Mouse (Mus musculus) lung, adult 18-20 months (tissue): ENCODE measurements around the gene Ddx6.
"Not testable (repeated sequence)": the region's sequence is repeated elsewhere in the genome, so short reads cannot be mapped to it uniquely, and the experiment has no call there.

Experiments
- DNase-seq, 2 experiments: peaks; one replicate each; pipeline ENCODE4 v3.0.0; 2022; ENCODE audit warnings: mixed read lengths in 2 of 2

Gene Ddx6

DNA sequence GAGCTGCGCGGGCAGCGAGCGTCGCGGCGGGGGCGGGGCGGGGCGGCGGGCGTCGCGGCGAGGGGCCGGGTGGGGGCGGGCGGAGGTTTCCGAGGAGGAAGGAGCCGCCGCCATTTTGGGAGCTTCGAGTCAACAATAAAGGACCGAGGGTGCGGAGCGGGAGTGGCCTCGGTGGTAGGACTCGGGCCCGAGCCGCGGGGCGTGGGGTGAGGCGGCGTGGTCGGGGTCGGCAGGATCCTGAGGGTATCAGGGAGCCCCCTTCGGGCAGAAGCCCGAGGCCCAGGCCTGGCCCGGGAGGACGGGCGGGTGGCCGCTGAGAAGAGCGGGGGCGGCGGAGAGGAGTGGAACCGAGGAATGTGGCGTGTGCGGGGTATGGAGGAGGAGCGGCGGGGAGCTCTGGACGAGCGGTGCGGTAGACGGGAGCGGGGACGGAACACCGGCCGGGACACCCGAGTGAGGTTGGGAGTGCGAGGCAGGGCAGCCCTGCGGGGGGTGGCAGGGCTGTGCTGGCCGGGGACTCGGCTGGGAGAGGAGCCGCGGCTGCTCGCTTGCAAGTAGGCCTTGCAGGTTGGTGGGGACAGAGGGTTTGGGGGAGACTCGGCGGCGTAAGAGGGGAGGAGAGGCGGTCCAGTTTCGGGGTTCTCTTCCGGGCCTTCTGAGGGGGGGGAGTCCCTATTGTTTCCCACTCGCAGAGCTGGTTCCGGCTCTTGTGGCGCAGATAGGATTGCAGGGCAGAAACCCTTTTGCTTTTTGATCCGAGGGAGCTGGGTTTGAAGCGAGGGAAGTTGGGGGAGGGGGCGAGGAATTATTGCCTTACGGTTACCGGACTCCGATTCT, at the start of gene Ddx6:
Ddx6 (plus strand) TSS at position 114 of the 837 bp plus-strand sequence.
- peak; percentile 76 to 78 for DNase-seq

DNA sequence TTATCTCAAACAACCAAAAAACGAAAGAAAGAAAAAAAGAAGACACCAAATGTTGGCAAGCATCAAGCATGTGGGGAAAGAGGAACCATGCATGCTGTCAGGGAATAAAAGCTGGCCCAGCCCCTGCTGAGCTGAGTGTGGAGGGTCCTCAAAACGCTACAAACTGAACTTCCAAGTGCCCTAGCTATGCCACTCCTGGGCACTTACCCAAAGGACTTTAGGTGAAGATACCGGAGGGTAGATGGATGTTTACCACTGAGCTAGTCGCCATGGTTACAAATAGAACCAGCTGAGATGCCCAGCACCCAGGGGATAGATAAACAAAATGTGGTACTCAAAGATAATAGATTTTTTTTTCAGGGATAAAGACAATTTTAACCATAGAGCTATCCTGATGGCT, 43.1 kb upstream of the Ddx6 start, which contains the start of gene Cxcr5:
Cxcr5 (minus strand) TSS at position 281 of the 400 bp plus-strand sequence.
- DNase-seq: peak; percentile 18 to 30

DNA sequence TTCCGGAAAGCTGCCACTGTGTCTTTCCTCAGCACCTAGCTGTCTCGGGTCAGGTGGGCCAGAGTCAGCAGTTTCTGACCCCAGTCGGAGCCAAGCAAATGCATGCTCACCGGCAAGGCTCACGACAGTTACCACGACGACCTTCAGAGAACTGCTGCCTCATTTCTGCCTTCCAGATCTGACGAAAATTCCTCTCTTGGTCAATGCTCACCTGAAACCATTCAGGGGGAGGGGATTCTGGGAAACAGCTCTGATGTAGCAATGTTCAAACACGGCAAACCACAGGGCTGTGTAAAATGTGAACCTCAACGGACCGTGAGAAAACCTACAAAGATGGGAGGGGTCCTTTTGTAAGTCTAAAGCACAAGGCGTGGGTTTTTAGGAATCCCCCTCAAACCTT, 41.8 kb upstream of the Ddx6 start:
- no peak for DNase-seq

DNA sequence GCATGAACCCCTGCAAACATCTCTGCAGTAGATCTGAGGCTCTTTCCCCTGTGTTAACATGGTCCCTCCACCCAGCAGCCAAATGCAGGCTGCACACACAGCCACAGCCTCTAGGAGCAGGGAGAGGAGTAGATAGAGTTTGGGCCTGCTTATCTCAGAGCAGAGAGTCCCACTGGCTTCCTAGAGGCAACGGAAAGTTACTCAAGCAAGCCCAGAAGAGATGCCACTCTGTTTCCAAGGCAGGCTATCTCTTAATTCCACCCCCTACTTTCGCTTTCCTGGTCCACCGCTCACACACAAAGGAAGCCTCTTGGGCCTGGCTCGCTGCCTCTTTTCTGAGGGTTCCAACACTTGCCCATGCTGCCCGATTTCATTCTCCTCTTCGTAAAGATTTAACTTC, 39.3 kb upstream of the Ddx6 start:
- no peak for DNase-seq

DNA sequence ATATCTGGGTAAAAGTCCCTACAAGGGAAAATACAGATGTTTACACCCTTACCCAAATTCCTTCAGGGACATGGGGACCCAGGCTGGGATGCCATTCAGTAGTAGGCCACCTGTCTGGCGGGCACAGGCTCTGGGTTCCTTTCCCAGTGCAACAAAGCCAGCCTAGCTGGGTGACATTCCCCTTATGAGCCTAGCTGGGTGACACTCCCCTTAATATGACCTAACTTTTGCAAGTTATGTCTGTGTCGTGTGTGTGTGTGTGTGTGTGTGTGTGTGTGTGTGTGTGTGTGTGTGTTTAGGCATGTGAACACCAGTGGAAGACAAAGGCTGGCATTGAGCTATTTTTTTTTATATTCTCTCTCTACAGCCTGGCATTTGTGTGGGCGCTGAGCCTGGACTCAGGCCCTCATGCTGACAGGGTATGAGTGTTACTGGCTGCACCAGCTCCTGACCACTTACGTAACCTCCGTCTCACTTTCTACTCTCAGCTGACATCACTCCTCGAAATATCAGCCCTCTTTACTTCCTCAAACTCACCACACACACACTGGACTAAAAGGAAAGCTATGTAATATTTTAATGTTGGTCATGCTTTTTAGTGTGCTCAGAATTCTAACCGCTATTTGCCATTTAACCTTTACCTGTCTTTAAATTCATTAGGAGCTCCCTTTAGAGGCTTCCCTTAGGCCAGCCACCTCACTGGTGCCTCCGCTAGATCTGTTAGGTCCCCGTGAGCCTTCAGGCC, 37.2 kb upstream of the Ddx6 start:
- DNase-seq: peak; percentile 67 to 78

DNA sequence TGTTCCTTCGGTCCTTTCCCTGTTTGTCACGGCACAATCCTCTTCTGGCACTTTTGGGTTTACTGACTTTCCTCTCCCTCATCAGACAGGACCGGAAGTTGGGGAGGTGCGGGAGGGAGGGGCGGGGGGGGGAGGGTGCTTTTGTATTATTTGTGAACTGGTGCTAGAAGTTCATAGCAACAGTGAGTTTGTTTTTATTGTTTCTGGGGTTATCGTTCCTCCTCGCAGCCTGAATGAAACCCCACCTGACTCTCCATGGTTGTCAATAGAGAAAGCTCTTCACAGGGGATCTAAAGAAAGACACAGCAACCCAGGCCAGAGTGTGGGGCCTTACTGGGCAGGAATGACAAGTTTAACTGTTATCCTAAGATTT, 36.6 kb upstream of the Ddx6 start:
- peak in 1 of 2 experiments; percentile 28 for DNase-seq

DNA sequence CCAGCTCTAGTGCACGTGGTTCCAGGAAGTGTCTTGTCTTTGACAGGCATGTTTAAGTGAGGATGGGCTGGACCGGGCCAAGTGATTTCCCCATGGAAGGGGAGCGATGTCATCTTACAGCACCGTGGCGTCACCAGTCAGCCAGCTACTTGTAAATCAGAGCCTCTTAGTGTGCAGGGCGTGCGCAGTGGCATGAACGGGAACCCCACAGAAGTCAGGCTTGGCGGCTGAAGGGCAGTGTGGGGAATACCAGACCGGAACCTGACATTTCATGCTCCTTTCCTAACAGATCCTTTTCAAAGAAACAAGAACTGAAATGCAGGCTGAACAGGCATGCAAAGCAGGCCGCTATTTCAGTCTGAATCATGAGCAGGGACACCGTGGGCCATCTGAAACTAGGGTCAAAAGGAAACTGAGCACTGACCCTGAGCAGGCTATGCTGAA, 33.7 kb upstream of the Ddx6 start:
- peak; percentile 52 to 70 for DNase-seq

DNA sequence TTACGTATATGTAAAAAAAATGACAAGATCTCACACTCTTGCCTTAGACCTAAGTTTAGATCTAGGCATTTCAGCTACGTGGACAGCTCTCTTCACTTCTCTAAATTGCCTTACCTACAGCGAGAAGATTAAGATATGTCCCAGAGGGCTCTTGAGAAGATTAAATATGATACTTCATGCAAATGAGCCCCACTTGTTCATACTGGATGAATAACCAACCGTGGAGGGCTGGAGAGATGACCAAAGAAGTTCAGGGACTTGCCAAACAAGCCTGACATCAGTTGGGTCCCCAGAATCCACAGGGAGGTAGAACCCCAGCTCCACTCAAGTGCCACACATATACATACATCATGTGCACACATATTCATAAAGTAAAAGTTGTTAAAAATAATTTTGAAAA, 31.4 kb upstream of the Ddx6 start:
- no peak for DNase-seq

DNA sequence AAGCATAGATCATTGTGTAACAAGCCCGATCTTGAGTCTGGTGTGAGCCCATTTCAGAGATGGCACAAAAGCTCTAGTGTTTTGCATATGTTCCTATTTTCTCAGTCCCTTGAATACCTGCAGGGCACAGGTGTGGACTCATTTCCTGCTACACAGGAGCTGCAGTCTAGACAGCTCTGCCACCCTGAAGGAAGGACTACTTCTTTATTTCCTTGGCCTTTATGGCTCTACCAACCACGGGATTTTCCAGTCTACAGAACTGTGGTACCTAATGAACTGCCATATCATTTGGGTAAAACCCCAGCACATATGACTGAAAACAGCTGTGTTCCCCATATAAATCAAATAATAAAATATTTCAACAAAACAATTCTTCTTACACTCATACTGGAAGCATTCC, 29.6 kb upstream of the Ddx6 start:
- no peak for DNase-seq

DNA sequence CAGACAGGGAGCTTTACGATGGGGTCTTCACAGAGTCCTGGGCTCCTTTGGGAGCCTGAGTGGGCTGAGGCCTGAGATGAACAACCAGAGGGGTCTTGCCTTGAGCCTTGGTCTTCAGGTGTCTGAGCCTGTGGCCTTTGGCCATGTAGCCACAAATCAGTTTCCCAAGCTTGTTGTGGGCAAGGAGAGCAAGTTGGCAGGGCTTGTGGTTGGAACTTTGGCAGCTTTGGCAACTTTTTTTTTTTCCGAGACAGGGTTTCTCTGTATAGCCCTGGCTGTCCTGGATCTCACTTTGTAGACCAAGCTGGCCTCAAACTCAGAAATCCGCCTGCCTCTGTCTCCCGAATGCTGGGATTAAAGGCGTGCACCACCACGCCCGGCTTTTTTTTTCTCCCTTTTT, 28.6 kb upstream of the Ddx6 start:
- DNase-seq: not testable (repeated sequence)

DNA sequence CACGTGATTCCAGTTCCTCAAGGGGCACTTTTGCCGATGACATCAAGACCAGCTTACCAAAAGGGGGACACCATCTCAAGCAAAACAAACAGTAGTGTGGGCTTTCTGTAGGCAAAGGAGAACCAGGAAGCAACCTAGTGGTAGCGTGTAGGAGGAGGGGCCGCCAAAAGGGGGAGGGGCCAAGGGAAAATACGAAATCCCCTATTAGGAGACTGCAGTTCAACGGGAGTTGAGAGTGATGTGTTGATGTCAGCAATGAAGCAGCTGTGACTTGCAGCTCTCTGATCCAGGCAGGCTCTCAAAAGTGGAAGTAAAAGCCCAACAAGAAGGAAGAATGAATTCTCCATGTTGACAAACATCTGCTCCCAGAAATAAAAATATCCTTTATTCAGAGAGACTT, 25.3 kb upstream of the Ddx6 start:
- peak; percentile 75 to 77 for DNase-seq

DNA sequence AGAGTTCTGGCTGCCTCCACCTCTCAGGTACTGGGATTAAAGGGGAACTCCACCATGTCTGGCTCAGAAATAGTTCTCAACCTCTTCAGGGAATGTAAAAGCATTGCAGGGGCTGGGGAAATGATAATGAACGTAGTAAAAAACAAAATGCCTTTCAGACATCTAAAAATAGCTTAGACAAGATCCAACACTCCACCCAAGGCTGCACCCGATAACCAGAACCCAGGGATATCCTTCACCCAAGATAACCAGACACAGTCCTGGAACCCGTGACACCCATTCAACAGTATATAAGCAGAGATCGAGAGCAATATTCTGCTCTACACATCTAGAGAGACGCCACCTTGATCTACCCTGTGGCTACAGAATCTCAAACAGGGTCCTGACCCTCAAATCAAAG, 24.6 kb upstream of the Ddx6 start:
- DNase-seq: no peak

DNA sequence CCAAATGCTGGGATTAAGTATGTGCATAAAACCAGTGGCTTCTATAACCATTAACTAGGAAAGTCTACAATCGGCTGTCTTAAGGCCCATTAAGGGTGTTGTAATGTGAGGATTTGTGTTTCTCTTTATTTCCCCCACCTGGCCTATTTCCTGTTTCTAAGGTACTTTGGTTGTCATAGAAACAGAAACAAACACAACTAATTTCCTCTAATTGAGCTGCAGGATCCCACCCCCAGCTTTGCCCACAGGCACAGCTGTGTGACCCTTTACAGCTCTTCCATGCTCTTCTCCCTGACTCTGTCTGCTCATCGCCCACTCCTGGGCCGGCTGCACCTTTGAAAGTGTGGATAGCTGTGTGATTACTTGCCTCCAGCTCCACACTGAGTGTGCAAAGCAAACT, 23.3 kb upstream of the Ddx6 start:
- no peak for DNase-seq

DNA sequence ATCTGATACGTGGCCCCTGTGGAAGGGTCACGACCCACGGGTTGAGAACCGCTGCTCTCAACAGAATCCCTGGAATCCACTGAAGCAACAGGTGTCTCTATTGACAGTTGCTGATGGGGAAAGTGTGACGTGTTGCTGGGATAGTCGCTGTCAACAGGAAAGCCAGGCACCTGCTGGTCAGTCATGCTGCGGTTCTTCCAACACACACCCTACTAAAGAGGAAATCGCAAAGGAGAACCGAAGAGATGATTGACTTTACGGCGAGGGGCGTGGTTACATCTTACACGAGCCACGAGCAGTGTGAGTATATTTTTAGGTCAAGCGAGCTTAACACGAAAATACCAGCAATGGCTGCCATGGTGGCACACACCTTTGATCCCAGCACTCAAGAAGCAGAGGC, 22.3 kb upstream of the Ddx6 start:
- peak; percentile 51 to 62 for DNase-seq

DNA sequence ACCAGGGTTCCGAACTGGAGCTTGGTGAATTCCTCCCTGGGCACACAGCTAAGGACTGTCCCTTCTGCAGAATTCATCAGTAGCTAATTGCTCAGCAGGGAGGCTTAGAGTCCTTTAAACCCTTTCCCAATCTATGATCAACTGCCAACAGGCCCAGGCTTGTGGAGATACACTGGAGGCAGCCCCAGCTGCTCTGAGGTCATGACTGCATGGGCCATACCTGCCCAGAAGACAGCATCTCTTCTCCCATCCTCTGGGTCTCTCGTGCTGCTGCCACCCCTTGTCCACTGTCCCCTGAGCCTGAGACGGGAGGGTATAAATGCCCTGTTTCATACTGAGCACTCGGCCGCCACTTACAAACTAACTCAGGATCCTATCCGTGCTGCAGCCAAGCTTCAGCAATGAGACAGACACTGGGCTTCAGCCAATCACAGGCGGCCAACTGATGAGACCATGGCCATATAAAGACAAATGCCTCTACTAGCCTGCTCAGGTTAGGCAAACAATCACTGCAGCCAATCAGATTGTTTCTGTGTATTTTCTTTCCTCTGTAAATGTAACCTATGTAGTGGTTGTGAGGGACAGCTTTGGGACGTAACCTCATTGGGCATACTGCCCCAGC, 17.9 kb upstream of the Ddx6 start:
- no peak for DNase-seq

DNA sequence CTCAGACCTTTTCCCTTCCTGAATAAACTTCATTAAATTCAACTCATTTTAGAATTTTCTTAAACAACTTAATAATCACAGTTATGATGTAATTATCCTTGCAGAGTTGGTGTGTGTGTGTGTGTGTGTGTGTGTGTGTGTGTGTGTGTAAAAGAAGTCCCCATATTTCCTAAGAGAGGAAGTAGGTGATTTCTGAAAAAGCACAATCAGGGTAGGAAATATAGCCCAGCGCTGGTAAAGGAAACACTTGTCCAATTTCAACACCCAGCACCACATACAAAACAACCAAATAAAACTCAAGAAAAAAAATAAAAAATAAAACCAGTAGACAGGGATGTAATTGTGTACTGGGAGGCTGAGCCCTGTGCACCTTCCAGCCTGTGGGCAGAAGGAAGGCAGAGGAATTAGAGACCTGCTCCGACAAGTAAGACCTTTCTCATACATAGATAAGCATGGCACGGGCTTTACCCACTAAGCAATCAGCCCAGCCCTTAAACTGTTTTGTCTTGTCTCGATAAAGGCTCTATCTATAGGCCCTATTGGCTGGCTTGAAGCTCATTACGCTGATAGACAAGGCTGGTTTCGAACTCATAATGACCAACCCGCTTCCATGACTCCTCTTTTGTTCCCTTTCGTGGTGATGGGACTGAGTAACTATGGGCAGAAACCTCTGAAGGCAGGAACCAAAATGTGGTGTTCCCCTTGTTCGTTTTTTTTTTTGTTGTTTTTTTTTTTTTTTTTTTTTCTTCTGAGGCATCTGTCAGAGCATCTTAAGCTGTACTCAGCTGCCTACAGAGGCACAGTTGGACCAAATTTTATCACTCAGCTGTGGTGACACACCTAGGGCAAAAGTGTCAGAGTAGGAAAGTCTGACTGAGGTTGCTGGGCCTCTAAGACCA, 17.2 kb upstream of the Ddx6 start:
- DNase-seq: no peak

DNA sequence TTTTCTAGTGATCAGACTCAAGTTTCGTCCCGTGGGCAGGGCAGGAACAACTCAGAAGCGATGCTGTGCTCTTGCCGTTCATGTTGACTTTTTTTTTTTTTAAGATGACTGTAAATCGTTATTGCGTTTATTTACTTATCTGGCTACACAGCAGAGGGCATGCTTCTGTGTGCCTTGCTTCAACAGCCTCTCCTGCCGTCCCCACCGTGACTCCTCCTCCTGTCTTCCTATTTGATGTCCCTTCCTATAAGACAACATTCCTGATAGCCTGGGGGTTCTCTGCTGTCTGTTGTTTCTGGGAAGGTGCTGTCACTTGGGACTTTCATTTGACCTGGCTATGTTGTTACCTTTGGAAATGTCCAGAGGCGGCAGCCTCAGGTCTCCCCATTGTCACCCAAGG, 16.1 kb upstream of the Ddx6 start:
- DNase-seq: no peak

DNA sequence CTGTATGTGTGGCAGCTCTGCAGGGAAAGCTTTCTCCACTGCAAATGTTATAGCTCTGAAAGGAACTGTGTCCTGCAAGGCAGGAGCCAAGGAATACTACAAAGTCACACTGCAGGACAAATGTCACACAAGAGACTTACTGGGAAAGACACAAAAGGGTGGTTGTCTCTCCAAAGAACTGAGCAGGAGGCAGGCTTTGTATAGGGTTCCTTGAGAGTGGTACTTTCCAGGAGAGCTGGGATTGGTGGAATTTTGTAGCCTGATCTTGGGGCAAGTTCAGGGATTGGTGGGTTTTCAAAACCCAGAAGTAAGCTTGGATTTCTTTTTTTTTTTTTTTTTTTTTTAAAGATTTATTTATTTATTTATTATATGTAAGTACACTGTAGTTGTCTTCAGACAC, 15.6 kb upstream of the Ddx6 start:
- DNase-seq: no peak

DNA sequence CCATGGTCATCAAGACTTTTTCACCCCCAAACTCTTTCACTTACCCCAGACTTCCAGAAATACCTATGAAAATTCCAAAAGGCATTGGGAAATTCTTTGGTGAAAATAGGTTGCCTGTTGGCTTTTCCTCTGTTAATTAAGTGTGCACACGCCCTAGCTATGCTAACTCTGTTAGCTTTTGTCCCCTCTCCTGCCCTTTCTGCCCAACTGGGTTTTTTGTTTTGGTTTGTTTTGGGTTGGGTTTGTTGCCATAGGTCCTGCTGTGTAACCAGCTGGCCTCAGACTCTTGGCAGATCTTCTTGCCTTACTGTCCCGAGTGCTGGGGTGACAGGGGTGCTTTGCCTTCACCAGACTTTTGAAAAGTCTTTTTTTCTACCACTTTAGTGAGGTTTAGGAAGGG, 13.7 kb upstream of the Ddx6 start:
- DNase-seq: peak; percentile 26 to 54

DNA sequence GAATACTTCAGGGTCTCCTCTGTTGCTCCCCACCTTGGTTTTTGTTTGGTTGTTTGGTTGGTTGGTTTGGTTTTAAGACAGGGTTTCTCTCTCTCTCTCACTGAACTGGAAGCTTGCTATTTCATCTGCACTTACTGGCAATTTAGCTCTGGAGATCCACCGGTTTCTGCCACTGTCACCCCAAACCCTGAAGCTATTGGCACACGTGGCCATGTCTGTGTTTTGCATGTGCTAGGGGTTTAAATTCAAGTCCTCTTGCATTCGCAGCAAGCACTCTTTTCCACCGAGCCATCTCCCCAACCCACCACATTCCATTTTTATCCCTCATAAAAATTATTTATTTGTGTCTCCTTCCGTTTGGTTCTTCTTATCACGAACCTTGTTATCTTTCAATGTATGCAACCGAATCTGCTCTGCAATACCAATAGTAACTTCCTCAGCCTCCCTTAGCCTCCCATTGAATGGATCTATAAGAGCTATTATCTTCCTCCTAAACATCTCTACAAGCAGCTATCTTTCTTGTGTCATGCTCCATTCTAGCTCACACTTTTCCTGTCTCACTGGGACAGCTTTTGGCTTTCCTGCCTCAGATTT, 13.0 kb upstream of the Ddx6 start:
- DNase-seq: no peak

DNA sequence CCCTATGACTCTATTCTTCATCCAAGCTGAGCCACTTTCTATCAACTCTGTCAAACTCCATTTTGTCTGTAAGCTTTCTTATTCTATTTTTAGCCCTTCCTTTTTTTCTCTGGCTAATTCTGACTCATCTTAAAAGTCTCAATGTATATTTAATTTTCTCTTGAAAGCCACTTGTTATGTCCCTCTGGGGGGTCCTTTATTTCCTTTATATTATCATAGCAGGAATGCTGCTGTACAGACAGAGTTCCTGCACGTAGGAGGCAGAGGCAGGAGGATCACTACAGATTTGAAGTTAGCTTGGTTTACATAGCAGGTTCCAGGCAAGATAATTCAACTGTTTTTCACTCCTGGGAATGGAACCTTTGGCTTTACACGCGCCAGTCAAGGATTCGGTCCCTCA, 11.5 kb upstream of the Ddx6 start:
- DNase-seq: no peak

DNA sequence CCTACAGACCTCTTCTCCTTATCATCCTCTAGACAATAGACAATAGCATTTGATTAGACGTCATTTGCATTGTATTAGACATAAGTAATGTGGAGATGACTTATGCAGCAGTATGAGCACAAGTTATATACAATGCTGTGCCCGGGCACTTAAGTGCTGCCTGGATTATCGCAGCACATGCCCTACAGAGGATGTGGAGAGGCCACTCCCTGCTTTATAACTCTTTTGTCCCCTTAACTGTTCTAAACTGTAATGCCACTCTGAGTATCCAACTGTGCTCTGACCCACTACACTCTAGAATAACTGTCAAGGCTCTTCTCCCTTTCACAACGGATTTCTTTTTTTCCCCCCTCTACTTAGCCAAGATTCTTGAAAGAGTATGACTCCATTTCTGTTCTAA, 10.8 kb upstream of the Ddx6 start:
- DNase-seq: no peak
